Mouse (Mus musculus): Measurements from ENCODE around the gene Gm20518.

The Gm20518 gene

GRCm38 (mm10) chr16:17891567-17891959 lies at the start of gene Gm20518:
Gene Gm20518, minus strand, starts transcription at chr16:17891671.
- DNase-seq (ENCODE audit: low read depth, low spot score): peak; percentile 99

DNA sequence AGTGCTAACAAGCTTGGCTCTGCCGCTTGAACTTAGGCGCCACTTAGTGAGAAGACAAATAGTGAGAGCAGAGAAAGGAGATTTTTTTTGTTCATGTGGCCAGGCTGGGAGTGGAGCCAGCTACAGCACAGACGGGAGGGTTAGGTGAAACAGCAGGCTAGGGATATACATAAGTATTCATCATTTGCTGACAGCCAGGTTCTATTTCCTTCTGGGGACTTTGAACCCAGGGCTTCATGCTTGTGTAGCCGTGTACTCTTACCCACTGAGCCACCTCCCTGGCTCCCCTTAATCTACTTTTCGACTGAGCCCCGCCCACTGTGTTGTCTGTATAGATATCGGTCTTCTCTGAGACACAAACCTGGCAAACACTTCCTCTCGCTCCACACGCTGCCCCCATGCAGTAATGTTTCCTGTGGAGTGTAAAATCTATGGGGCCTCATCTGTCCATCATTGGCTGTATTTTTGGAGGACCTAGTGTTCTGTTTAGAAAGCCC lies 47.8 kb upstream of the Gm20518 start:
- DNase-seq (ENCODE audit: low read depth, low spot score): peak; percentile 16

DNA sequence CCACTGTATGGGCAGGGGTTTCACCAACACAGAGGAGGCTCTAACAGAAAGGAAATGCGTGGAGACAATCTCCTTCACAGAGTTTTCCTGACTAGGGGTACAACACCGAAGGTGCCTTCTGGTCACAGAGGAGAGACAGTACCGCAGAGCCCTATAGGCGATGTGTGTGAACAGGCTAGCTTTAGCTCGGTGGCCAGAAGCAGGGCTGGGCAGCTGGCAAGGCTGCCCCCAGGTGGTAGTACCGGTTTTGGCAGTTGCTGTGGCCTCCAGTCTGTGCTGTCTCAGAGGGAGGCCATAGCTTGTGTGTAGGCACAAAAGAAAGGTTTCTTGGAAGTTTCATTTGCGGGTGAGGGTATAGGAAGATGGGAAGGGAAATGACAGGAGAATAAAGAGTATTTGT lies 47.4 kb upstream of the Gm20518 start:
- DNase-seq (ENCODE audit: low read depth, low spot score): peak; percentile 83

GRCm38 (mm10) chr16:17938187-17938586 lies 46.7 kb upstream of the Gm20518 start:
- no peak for DNase-seq (ENCODE audit: low read depth, low spot score)

- DNase-seq (ENCODE audit: low read depth, low spot score): no peak
These were observed 45.3 kb upstream of the Gm20518 start for GRCm38 (mm10) chr16:17936776-17937175.

- no peak for DNase-seq (ENCODE audit: low read depth, low spot score)
These were observed 43.0 kb upstream of the Gm20518 start for GRCm38 (mm10) chr16:17934445-17934910.

DNA sequence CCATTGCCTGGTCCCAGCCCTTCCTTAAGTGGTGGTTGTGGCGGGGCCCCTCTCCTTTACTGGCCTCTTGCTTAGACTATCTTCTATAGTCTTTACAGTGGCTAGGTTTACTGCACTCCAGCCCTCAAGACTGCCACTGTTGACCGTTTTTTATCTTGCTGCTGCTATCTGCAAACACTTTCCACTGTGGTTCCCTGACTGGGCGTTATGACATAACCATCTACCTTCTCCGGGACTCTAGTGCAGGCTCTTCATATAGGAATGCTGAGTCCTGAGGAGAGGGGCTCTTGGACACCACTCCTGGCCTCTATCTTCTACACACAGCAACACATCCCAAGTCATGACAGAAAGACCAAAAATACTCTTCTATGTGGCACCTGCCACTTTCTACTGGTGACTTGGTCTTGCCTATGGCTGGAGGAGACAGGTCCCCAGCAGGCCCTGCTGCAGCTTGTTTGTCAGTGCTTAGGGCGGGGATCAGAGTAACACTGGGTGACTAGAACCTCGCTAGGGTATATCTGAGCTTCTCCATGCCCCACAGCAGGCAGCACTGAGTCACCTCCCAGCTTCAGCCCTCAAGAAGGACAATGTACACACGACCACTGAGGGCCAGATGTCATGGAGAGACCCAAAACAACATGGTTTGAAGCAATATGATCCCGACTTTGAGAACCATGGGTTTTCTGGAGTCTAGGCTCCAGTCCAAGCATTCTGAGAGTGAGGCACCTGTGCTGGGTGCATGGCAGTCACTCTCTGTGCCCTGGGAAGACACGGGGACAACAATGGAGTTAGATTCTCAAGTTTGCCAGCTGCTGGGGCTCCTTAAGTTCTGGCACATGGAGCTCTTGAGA lies 42.3 kb upstream of the Gm20518 start:
- no peak for DNase-seq (ENCODE audit: low read depth, low spot score)

DNA sequence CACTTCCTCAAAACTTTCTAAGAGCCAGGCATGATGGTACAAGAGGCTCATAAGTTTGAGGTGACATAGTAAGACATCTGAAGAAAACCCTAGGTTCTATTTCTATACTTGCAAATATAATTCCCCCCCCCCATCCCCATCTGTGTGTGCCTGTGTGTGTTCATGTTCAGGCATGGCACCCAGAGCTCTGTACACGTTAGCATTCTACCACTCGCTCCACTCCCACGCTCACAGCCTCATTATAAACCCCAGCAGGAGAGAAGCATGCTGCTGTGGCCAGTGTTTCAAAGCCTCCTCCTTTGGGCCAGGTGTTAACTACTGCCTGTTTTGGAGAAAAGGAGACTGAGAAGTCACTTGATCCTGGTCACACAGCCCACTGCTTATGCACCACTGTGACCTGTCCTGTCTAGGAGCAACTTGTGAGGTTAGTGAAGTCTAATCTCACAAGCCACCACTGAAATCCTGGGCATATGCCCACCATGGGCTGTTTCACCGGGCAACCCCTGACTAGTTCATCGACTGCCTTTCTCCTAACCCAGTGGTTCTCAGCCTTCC lies 40.5 kb upstream of the Gm20518 start:
- peak; percentile 36 for DNase-seq (ENCODE audit: low read depth, low spot score)

GRCm38 (mm10) chr16:17929631-17930030 lies 38.2 kb upstream of the Gm20518 start:
- no peak for DNase-seq (ENCODE audit: low read depth, low spot score)

- DNase-seq (ENCODE audit: low read depth, low spot score): no peak
These were observed 37.7 kb upstream of the Gm20518 start for GRCm38 (mm10) chr16:17929211-17929610.

DNA sequence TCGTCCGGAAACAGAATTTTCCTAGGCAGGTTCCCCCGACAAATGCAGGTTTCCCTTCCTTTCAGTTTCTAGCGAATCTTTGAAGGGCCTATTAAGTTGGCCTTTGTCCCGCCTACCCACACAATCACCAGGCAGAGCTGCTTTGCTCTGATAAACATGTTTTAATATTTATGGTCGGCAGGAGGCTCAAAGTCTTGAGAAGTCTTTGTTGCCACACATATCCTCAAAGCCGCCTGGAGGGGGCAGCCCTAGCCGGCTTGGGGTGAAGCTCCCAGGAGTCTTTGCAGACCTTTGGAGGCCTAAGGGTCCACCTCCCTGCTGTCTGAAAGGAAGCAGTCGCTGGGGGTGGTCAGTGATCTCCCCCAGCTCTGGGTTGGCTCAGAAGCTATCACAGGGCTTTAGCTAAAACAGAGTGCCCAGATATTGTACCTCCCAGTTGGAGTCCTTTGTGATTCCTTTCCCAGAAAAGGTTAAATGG lies 37.2 kb upstream of the Gm20518 start:
- peak; percentile 84 for DNase-seq (ENCODE audit: low read depth, low spot score)

GRCm38 (mm10) chr16:17928087-17928580 lies 36.7 kb upstream of the Gm20518 start, which contains the start of gene Slc25a1:
Gene Slc25a1, minus strand, starts transcription at chr16:17928219.
- DNase-seq (ENCODE audit: low read depth, low spot score): peak; percentile 86

- peak; percentile 34 for DNase-seq (ENCODE audit: low read depth, low spot score)
These were observed 36.0 kb upstream of the Gm20518 start for GRCm38 (mm10) chr16:17927351-17928082.

DNA sequence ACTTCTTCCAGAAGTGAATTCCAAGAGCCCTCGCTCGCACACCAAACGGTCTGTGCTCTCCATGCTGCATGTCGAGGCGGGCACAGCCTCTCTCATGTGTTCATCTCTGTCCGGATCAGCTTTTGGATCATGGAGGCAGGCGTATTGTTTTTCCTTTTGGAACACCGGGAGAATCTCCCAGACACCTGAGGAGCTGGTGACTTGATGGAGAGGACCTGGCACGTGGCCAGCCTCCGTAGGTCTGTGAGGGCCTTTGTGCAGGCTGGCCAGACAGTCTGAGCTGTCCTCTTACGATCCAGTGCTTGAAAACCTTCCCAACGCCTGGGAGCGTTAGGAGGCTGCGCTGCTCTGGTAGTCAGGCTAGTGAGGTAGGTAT lies 30.7 kb upstream of the Gm20518 start:
- DNase-seq (ENCODE audit: low read depth, low spot score): no peak

GRCm38 (mm10) chr16:17921325-17922162 lies 30.1 kb upstream of the Gm20518 start:
- DNase-seq (ENCODE audit: low read depth, low spot score): peak; percentile 99

DNA sequence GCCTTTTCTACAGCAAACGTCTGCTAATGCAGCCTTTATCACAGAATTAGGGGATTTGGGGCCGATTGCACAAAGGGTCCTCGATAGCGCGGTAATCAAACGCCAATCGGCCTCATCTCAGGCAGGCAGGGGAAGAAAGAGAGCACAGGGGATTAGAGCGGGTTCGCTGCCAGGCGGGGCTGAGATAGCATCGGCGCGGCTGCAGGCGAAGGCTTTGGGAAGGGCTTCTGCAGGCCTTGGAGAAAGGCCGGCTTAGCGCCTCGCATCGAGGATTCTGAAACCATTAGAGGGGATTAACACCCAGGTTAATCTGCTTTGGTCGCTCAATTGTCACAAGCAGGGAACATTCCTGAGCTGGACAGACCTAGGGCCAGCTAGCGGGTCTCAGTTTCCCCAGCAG lies 29.1 kb upstream of the Gm20518 start:
- DNase-seq (ENCODE audit: low read depth, low spot score): no peak

DNA sequence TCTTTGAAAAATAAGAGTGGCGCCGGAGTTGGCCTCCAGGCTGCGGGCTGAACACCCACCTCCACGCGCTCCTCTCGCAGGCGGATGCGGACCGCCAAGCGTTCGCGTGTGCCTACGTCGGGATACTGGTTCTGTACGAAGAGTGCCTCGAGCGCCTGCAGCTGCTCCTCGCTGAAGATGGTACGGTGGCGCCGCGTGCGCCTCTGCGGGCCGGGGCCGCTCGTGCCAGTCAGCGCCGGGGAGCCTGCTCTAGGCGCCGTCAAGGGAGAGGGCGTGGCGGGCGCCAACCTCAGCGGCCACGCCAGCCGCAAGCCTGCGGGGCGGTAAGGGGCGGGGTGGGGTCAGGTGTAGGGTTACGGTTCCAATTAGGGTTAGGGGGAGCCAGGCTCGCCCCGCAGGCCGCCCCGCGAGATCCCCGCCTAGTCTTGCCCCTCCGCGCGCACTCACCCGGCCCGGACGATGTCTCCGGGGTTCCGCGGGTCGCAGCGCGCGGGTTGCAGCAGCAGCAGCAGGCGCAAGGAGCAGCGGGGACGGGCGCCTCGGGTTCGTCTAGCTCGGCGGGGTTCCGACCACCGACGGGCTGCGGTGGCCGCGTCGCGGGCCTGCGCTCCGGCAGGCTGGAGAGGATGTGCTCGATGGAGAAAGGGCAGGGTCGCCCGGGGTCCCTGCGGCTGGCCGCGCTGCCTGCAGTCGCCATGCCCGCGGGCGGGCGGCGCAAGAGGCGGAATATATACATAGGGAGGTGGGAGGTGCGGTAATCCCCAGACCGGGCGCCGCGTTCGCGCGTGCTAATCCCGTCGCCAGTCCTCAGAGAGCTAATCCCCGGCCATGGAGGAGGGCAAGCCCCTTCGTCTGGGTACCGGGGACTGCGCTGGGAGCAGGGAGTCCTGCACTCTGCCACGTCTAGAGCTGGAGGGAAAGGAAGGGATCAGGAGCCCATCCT lies 23.1 kb upstream of the Gm20518 start, which contains the start of gene Gsc2:
Gene Gsc2, minus strand, starts transcription at position 753 of the 943 bp plus-strand sequence.
- peak; percentile 37 for DNase-seq (ENCODE audit: low read depth, low spot score)

- peak; percentile 99 for DNase-seq (ENCODE audit: low read depth, low spot score)
These were observed 19.7 kb upstream of the Gm20518 start, which contains the start of gene Ess2 for GRCm38 (mm10) chr16:17911052-17911595. Gene Ess2, minus strand, starts transcription at chr16:17911348.

- DNase-seq (ENCODE audit: low read depth, low spot score): no peak
These were observed 7.0 kb upstream of the Gm20518 start, which contains the start of the genes Dgcr2 and Tssk2 for GRCm38 (mm10) chr16:17898462-17898861. Gene Dgcr2, minus strand, starts transcription at chr16:17898562. Gene Tssk2, plus strand, starts transcription at chr16:17898637.

Data from brain, adult 2 months (tissue).